Mouse (Mus musculus): ENCODE measurements around the gene Rnf213. TPM values are rescaled to one million over a fixed set of nuclear protein-coding genes. Genes with fewer than 3 reads are reported as not detected.

Gene Rnf213
- polyA plus RNA-seq, 1 experiment from 2014 or later: 11.0 TPM

DNA sequence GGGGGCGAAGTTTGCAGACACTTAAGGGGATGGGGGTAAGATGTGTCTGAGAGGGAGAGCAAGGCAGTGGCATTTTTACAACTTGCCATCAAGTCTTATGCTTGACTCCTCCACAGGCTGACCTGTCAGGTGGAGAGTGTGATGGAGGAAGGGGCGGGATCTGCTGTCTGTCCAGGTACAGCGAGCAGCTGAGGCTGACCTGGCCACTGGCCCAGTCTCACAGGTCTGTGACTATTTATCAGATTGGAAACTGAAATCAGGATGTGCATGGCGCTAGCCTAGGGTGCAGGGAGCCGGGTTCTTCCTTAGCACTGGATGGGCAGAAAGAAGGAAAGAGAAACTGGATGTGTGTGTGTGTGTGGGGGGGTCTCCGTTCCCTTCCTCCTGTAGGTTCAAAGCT lies 1.3 kb downstream of the Rnf213 start:
- H3K27ac ChIP-seq (ENCODE audit: low read depth, low read length): no peak overlapping the region
- peak overlapping the region; percentile 96; the same call in 1 of the 2 replicates for H3K4me2 ChIP-seq
- peaks cover 23% of the 10 kb centered on the region for H3K4me1 ChIP-seq (ENCODE audit: control insufficient read depth, insufficient read depth, low read length)
- H3K9ac ChIP-seq (ENCODE audit: low read depth, low read length): no peak overlapping the region
- H3K27me3 ChIP-seq (ENCODE audit: control insufficient read depth, insufficient read depth, low read length): peaks cover 14% of the 10 kb centered on the region
- no peak overlapping the region for H3K4me3 ChIP-seq (ENCODE audit: low read depth, low read length)
- ATAC-seq (replicated peaks; ENCODE audit: insufficient number of reproducible peaks, low FRiP score, low TSS enrichment): no peak
- no peaks in the 10 kb centered on the region for H3K36me3 ChIP-seq (ENCODE audit: control insufficient read depth, insufficient read depth, low read length)
- WGBS (ENCODE audit: insufficient replicate concordance): 53% methylated on average over 6 of the region's 6 CpGs
- H3K9me3 ChIP-seq (replicated peaks; ENCODE audit: control insufficient read depth, low read length): no peaks in the 10 kb centered on the region

DNA sequence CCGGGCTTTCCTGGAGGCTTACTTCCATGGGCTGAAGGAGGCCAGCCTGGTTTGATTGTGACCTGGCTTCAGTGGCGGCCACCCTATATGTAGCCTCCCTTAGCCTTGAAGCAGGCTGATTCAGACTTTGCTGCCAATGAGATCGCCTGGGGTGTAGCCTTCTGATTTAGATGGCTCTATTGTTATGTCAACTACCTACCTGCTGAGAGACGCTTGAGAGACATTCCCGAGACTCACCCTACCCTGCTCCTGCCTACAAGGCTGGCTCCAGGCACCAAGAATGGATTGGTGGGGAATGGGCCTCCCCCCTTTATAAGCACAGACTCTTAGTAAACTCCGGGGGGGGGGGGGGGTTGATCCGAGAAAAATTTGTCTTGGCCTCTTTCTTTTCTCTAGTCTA lies 2.5 kb downstream of the Rnf213 start:
- Histone ChIP-seq H3K4me1 (ENCODE audit: control insufficient read depth, insufficient read depth, low read length) (peaks cover 18% of the 10 kb centered on the region), H3K9me3 (replicated peaks; ENCODE audit: control insufficient read depth, low read length) (no peaks in the 10 kb centered on the region), H3K27me3 (ENCODE audit: control insufficient read depth, insufficient read depth, low read length) (peaks cover 14% of the 10 kb centered on the region), H3K36me3 (ENCODE audit: control insufficient read depth, insufficient read depth, low read length) (no peaks in the 10 kb centered on the region), H3K4me3 (ENCODE audit: low read depth, low read length) (no peak overlapping the region), H3K4me2 (no peak overlapping the region), H3K27ac (ENCODE audit: low read depth, low read length) (no peak overlapping the region), H3K9ac (ENCODE audit: low read depth, low read length) (no peak overlapping the region)
- WGBS (ENCODE audit: insufficient replicate concordance): 24% methylated on average over 7 of the region's 7 CpGs
- ATAC-seq (replicated peaks; ENCODE audit: insufficient number of reproducible peaks, low FRiP score, low TSS enrichment): no peak

DNA sequence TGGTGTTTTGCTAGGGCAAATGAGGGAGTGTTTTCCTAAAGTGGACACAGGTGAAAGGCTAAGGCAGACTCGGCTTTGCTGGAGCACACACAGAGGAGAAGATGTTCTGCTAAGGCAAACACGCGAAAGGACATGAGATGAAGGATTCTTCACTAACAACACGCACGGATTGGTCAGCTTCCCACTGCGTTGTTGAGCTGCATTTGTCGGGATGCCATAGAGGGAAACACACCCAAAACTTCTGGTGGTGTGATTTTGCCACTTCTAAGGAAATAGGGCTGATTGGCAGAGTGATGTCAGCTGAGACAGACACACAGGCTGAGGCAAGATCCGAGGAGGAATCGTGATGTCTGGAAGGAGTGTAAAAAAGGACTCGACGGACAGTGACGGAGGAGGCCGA lies 3.0 kb downstream of the Rnf213 start:
- Histone ChIP-seq H3K9me3 (replicated peaks; ENCODE audit: control insufficient read depth, low read length) (no peaks in the 10 kb centered on the region), H3K4me3 (ENCODE audit: low read depth, low read length) (no peak overlapping the region), H3K9ac (ENCODE audit: low read depth, low read length) (no peak overlapping the region), H3K27ac (ENCODE audit: low read depth, low read length) (no peak overlapping the region), H3K27me3 (ENCODE audit: control insufficient read depth, insufficient read depth, low read length) (peaks cover 14% of the 10 kb centered on the region), H3K4me1 (ENCODE audit: control insufficient read depth, insufficient read depth, low read length) (peaks cover 16% of the 10 kb centered on the region), H3K36me3 (ENCODE audit: control insufficient read depth, insufficient read depth, low read length) (no peaks in the 10 kb centered on the region), H3K4me2 (no peak overlapping the region)
- ATAC-seq (replicated peaks; ENCODE audit: insufficient number of reproducible peaks, low FRiP score, low TSS enrichment): no peak
- 29% methylated on average over 13 of the region's 13 CpGs for WGBS (ENCODE audit: insufficient replicate concordance)

DNA sequence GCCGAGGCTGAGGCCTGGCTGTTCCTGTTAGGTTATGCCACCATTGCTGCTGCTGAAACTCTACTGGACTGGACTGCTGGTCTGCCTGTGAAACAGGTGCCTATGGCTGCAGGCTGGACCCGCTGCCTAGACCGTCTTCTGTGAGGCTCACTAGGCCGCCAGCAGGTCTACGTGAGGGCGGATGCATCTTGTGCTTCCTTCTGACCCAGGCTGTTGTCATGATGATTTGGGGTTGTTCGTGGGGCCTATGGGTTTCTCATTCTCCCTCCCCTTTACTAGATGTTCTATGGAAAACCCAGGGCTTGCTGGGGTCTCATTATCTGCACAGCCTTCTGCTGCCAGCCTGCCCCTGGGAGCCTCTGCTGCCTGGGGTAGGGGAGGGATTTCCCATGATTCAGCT lies 3.6 kb downstream of the Rnf213 start:
- peaks cover 14% of the 10 kb centered on the region for H3K27me3 ChIP-seq (ENCODE audit: control insufficient read depth, insufficient read depth, low read length)
- no peak for ATAC-seq (replicated peaks; ENCODE audit: insufficient number of reproducible peaks, low FRiP score, low TSS enrichment)
- WGBS (ENCODE audit: insufficient replicate concordance): 72% methylated on average over 7 of the region's 7 CpGs
- H3K4me3 ChIP-seq (ENCODE audit: low read depth, low read length): no peak overlapping the region
- no peak overlapping the region for H3K9ac ChIP-seq (ENCODE audit: low read depth, low read length)
- peaks cover 12% of the 10 kb centered on the region for H3K4me1 ChIP-seq (ENCODE audit: control insufficient read depth, insufficient read depth, low read length)
- no peak overlapping the region for H3K27ac ChIP-seq (ENCODE audit: low read depth, low read length)
- no peaks in the 10 kb centered on the region for H3K36me3 ChIP-seq (ENCODE audit: control insufficient read depth, insufficient read depth, low read length)
- H3K4me2 ChIP-seq: no peak overlapping the region
- no peaks in the 10 kb centered on the region for H3K9me3 ChIP-seq (replicated peaks; ENCODE audit: control insufficient read depth, low read length)

DNA sequence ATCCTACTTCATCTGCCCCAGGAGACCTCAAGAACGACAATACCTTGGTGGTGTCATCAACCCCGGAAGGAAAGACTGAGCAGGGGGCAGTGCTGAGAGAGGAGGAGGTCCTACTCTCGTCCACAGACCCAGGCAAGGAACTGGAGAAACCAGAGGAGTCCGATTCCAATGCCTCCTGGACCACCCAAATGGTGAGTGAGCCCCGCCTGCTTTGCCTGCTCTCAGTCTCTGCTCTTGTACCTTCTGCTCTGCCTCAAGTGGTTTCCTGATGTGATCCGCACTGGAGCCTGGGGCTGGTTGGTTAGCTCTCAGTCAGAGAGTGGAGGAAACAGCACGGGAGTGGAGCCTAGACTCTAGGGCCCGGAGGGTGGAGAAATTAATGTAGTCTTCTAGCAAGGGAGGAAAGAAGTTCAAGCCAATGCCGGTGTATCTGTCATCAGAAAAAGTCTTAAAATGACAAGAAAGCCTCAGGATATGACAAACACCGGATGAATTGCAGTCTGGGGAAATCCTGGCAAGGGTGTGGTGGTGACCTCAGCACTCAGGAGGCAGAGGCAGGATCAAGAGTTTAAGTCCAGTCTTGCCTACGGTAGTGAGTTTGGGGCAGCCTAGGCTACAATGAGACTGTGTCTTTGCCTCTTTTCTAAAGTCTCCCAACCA lies 9.7 kb downstream of the Rnf213 start:
- Histone ChIP-seq H3K27me3 (ENCODE audit: control insufficient read depth, insufficient read depth, low read length) (no peaks in the 10 kb centered on the region), H3K27ac (ENCODE audit: low read depth, low read length) (no peak overlapping the region), H3K4me2 (no peak overlapping the region), H3K4me1 (ENCODE audit: control insufficient read depth, insufficient read depth, low read length) (no peaks in the 10 kb centered on the region), H3K36me3 (ENCODE audit: control insufficient read depth, insufficient read depth, low read length) (peaks cover 6% of the 10 kb centered on the region; the same call in 1 of the 2 replicates), H3K9me3 (replicated peaks; ENCODE audit: control insufficient read depth, low read length) (no peaks in the 10 kb centered on the region), H3K9ac (ENCODE audit: low read depth, low read length) (no peak overlapping the region), H3K4me3 (ENCODE audit: low read depth, low read length) (no peak overlapping the region)
- ATAC-seq (replicated peaks; ENCODE audit: insufficient number of reproducible peaks, low FRiP score, low TSS enrichment): no peak
- WGBS (ENCODE audit: insufficient replicate concordance): 45% methylated on average over 11 of the region's 11 CpGs

DNA sequence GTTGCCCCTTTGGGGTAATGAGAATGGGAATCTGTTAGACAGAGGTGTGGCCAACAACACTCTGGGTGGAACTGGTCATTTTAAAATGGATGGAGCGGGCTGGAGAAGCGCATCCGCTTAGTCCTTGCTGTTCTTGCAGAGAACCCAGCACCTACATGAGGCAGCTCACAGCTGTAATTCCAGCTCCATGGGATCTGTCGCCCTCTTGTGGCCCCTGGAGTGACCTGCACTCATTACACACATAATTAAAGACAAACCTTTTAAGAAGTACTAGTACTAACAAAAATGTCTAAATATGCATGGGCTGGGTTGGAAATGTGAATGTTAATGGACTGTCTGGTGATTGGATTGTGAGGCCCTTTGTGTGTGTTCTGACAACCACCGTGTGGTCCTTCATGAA lies 11.7 kb downstream of the Rnf213 start:
- H3K4me3 ChIP-seq (ENCODE audit: low read depth, low read length): no peak overlapping the region
- 53% methylated on average over 5 of the region's 5 CpGs for WGBS (ENCODE audit: insufficient replicate concordance)
- H3K4me2 ChIP-seq: no peak overlapping the region
- ATAC-seq (replicated peaks; ENCODE audit: insufficient number of reproducible peaks, low FRiP score, low TSS enrichment): no peak
- H3K27me3 ChIP-seq (ENCODE audit: control insufficient read depth, insufficient read depth, low read length): no peaks in the 10 kb centered on the region
- no peaks in the 10 kb centered on the region for H3K9me3 ChIP-seq (replicated peaks; ENCODE audit: control insufficient read depth, low read length)
- H3K4me1 ChIP-seq (ENCODE audit: control insufficient read depth, insufficient read depth, low read length): no peaks in the 10 kb centered on the region
- peaks cover 6% of the 10 kb centered on the region; the same call in 1 of the 2 replicates for H3K36me3 ChIP-seq (ENCODE audit: control insufficient read depth, insufficient read depth, low read length)
- no peak overlapping the region for H3K9ac ChIP-seq (ENCODE audit: low read depth, low read length)
- no peak overlapping the region for H3K27ac ChIP-seq (ENCODE audit: low read depth, low read length)

DNA sequence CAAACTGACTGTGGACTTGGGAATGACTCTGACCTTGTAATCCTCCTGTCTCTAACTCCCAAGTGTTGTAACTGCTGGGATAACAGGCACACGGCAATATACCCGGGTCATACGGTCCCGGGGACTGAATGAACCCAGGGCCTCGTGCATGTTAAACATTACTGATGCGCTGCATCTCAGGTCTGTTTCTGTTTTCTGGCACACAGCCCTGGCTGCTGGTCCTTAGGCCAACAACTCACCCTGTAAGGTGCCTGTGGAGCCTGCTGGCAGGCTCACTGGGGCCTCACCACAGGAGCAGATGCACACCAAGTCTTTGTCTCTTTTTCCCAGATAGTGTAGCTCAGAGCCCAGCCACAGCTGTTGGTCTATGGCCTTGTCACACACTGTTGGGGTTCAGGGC lies 14.5 kb downstream of the Rnf213 start:
- H3K9me3 ChIP-seq (replicated peaks; ENCODE audit: control insufficient read depth, low read length): no peaks in the 10 kb centered on the region
- H3K27ac ChIP-seq (ENCODE audit: low read depth, low read length): no peak overlapping the region
- H3K4me2 ChIP-seq: no peak overlapping the region
- H3K36me3 ChIP-seq (ENCODE audit: control insufficient read depth, insufficient read depth, low read length): peaks cover 6% of the 10 kb centered on the region; the same call in 1 of the 2 replicates
- no peak for ATAC-seq (replicated peaks; ENCODE audit: insufficient number of reproducible peaks, low FRiP score, low TSS enrichment)
- WGBS (ENCODE audit: insufficient replicate concordance): 90% methylated on average over 6 of the region's 6 CpGs
- no peak overlapping the region for H3K4me3 ChIP-seq (ENCODE audit: low read depth, low read length)
- no peak overlapping the region for H3K9ac ChIP-seq (ENCODE audit: low read depth, low read length)
- H3K27me3 ChIP-seq (ENCODE audit: control insufficient read depth, insufficient read depth, low read length): no peaks in the 10 kb centered on the region
- H3K4me1 ChIP-seq (ENCODE audit: control insufficient read depth, insufficient read depth, low read length): no peaks in the 10 kb centered on the region

DNA sequence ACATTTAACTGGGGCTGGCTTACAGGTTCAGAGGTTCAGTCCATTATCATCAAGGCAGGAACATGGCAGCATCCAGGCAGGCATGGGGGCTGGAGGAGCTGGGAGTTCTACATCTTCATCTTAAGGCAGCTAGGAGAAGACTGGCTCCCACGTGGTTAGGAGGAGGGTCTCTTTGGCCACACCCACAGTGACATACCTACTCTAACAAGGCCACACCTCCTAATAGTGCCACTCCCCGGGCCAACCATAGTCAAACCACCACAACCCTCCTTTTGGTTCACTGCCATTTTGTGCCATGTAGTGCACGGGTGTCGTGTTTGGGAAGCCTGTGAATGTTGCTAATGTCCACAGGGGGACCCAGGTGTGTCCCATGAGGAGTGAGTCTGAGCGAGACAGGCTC lies 15.1 kb downstream of the Rnf213 start:
- no peak for ATAC-seq (replicated peaks; ENCODE audit: insufficient number of reproducible peaks, low FRiP score, low TSS enrichment)
- Histone ChIP-seq H3K9ac (ENCODE audit: low read depth, low read length) (no peak overlapping the region), H3K4me2 (no peak overlapping the region), H3K9me3 (replicated peaks; ENCODE audit: control insufficient read depth, low read length) (no peaks in the 10 kb centered on the region), H3K4me3 (ENCODE audit: low read depth, low read length) (no peak overlapping the region), H3K36me3 (ENCODE audit: control insufficient read depth, insufficient read depth, low read length) (peaks cover 6% of the 10 kb centered on the region; the same call in 1 of the 2 replicates), H3K27ac (ENCODE audit: low read depth, low read length) (no peak overlapping the region), H3K4me1 (ENCODE audit: control insufficient read depth, insufficient read depth, low read length) (no peaks in the 10 kb centered on the region), H3K27me3 (ENCODE audit: control insufficient read depth, insufficient read depth, low read length) (no peaks in the 10 kb centered on the region)
- 51% methylated on average over 5 of the region's 5 CpGs for WGBS (ENCODE audit: insufficient replicate concordance)
